Mouse (Mus musculus) E14TG2a.4 (cell line): Measurements from ENCODE around the gene Necab3.

Source experiments
- H3K27me3 ChIP-seq: 2 replicates; pipeline ENCODE4 v1.6.1; 2014; ENCODE audit warnings: low read length, control low read depth; ENCODE audit not compliant: insufficient read depth
- H3K36me3 ChIP-seq: 2 replicates; pipeline ENCODE4 v1.6.1; 2014; ENCODE audit warnings: low read length, control low read depth; ENCODE audit not compliant: insufficient read depth
- H3K4me1 ChIP-seq: replicated peaks from 2 replicates; pipeline ENCODE4 v1.6.1; 2014; ENCODE audit warnings: low read depth, low read length, control low read depth
- H3K4me3 ChIP-seq: replicated peaks from 2 replicates; pipeline ENCODE4 v1.5.1; 2014; ENCODE audit warnings: mild to moderate bottlenecking, low read length
- H3K9me3 ChIP-seq: 2 replicates; pipeline ENCODE4 v1.6.1; 2014; ENCODE audit warnings: low read length, control low read depth
- CTCF ChIP-seq: conservative IDR thresholded peaks from 2 replicates; pipeline ENCODE4 v1.5.1; 2014; ENCODE audit warnings: low read length
- NANOG ChIP-seq: IDR thresholded peaks from 2 replicates; pipeline ENCODE4 v1.6.1; 2014; ENCODE audit warnings: borderline replicate concordance, low read length, mixed read lengths
- POU5F1 ChIP-seq: IDR thresholded peaks from 2 replicates; pipeline ENCODE4 v1.6.1; 2014; ENCODE audit warnings: low read length, borderline replicate concordance

The Necab3 gene

GRCm38 (mm10) chr2:154576876-154577743 is 18.4 kb upstream of the Necab3 start:
- Histone ChIP-seq H3K9me3 (no peaks in the 10 kb centered on the region), H3K4me1 (peaks cover 62% of the 10 kb centered on the region), H3K27me3 (no peaks in the 10 kb centered on the region), H3K4me3 (peak overlapping the region; percentile 43), H3K36me3 (no peaks in the 10 kb centered on the region)
- no peak for TF ChIP-seq CTCF
- TF ChIP-seq NANOG: no peak
- TF ChIP-seq POU5F1: no peak

- Histone ChIP-seq H3K4me1 (peaks cover 63% of the 10 kb centered on the region), H3K9me3 (no peaks in the 10 kb centered on the region), H3K27me3 (no peaks in the 10 kb centered on the region), H3K4me3 (no peak overlapping the region), H3K36me3 (no peaks in the 10 kb centered on the region)
- TF ChIP-seq POU5F1: no peak
- no peak for TF ChIP-seq NANOG
- TF ChIP-seq CTCF: no peak
Observed at GRCm38 (mm10) chr2:154574271-154574670, 15.6 kb upstream of the Necab3 start.

GRCm38 (mm10) chr2:154572996-154573395 is 14.3 kb upstream of the Necab3 start:
- TF ChIP-seq POU5F1: no peak
- no peak for TF ChIP-seq NANOG
- no peak for TF ChIP-seq CTCF
- Histone ChIP-seq H3K36me3 (peaks cover 8% of the 10 kb centered on the region; the same call in 1 of the 2 replicates), H3K27me3 (no peaks in the 10 kb centered on the region), H3K4me1 (peaks cover 71% of the 10 kb centered on the region), H3K9me3 (no peaks in the 10 kb centered on the region), H3K4me3 (no peak overlapping the region)

GRCm38 (mm10) chr2:154571976-154572375 is 13.3 kb upstream of the Necab3 start:
- no peak overlapping the region for H3K4me3 ChIP-seq
- no peaks in the 10 kb centered on the region for H3K27me3 ChIP-seq
- no peaks in the 10 kb centered on the region for H3K9me3 ChIP-seq
- peaks cover 18% of the 10 kb centered on the region; the same call in 1 of the 2 replicates for H3K36me3 ChIP-seq
- TF ChIP-seq CTCF: no peak
- no peak for TF ChIP-seq POU5F1
- no peak for TF ChIP-seq NANOG
- H3K4me1 ChIP-seq: peaks cover 71% of the 10 kb centered on the region

GRCm38 (mm10) chr2:154571266-154571665 is 12.6 kb upstream of the Necab3 start:
- H3K36me3 ChIP-seq: peaks cover 25% of the 10 kb centered on the region
- H3K27me3 ChIP-seq: no peaks in the 10 kb centered on the region
- peak overlapping the region; percentile 74; the same call in 1 of the 2 replicates for H3K4me3 ChIP-seq
- TF ChIP-seq NANOG: no peak
- TF ChIP-seq CTCF: no peak
- peaks cover 71% of the 10 kb centered on the region for H3K4me1 ChIP-seq
- H3K9me3 ChIP-seq: no peaks in the 10 kb centered on the region

- Histone ChIP-seq H3K9me3 (no peaks in the 10 kb centered on the region), H3K36me3 (peaks cover 31% of the 10 kb centered on the region), H3K4me1 (peaks cover 72% of the 10 kb centered on the region), H3K4me3 (peak overlapping the region; percentile 74), H3K27me3 (no peaks in the 10 kb centered on the region)
- TF ChIP-seq NANOG: no peak
- no peak for TF ChIP-seq CTCF
- TF ChIP-seq POU5F1: no peak
Observed at GRCm38 (mm10) chr2:154570666-154571065, 12.0 kb upstream of the Necab3 start.

GRCm38 (mm10) chr2:154569836-154570286 is 11.2 kb upstream of the Necab3 start, which contains the start of gene E2f1:
Gene E2f1 (minus strand): TSS chr2:154569892.
- H3K9me3 ChIP-seq: no peaks in the 10 kb centered on the region
- peaks cover 39% of the 10 kb centered on the region for H3K36me3 ChIP-seq
- peak within 1 kb of the TSS; percentile 92 for H3K4me3 ChIP-seq
- TF ChIP-seq NANOG (no peak), POU5F1 (no peak), CTCF (no peak)
- H3K27me3 ChIP-seq: no peaks in the 10 kb centered on the region
- H3K4me1 ChIP-seq: peaks cover 80% of the 10 kb centered on the region

- peaks cover 45% of the 10 kb centered on the region for H3K36me3 ChIP-seq
- no peak for TF ChIP-seq POU5F1
- no peak for TF ChIP-seq CTCF
- no peak for TF ChIP-seq NANOG
- H3K4me1 ChIP-seq: peaks cover 84% of the 10 kb centered on the region
- peak overlapping the region; percentile 92 for H3K4me3 ChIP-seq
- no peaks in the 10 kb centered on the region for H3K27me3 ChIP-seq
- H3K9me3 ChIP-seq: no peaks in the 10 kb centered on the region
Observed at GRCm38 (mm10) chr2:154569071-154569748, 10.5 kb upstream of the Necab3 start.
